Mouse (Mus musculus) B cell, adult 2 months (primary cell): ENCODE measurements around the gene Capn15.

Experiments
- DNase-seq, 2 experiments: peaks; one replicate each; pipeline ENCODE4 v3.0.0; 2022

Gene Capn15

DNA sequence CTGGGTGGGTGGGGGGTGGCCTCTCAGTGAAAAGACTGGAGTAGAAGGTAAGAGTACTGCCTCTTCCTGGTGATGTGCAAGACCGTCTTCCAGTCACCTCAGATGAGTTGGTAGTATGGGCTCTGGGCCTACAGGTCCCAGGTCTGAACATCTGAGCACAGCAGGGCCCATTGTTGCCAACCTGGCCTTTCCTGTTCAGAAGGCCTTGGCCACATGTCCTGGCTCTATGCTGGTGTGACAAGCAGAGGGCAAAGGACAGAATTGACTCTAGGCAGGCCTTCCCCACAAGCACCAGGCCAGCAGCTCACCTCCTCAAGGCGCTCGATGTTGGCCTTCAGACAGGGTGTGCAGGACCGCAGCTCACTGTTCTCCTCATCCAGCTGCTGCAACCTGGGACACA lies 6.7 kb upstream of the Capn15 start:
- no peak for DNase-seq

DNA sequence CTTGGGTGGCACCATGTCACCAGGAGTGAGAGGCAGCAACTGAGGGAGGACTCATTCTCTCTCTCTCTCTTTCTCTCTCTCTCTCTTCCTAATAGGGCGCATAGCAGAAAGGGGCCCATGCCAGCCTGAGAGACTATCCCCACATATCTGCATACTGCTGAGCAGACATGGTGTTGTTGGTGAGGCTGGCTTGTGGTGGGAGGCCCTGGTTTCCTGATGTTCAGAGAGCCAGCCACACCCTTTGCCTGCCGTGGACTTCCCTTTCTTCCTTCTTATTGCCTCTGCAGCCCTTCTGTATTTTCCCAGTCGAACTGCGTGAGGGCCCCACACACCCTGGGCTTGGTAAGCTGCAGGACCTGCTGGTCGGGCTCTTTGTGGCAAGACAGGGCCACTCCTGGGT lies 4.7 kb upstream of the Capn15 start:
- DNase-seq = no peak

DNA sequence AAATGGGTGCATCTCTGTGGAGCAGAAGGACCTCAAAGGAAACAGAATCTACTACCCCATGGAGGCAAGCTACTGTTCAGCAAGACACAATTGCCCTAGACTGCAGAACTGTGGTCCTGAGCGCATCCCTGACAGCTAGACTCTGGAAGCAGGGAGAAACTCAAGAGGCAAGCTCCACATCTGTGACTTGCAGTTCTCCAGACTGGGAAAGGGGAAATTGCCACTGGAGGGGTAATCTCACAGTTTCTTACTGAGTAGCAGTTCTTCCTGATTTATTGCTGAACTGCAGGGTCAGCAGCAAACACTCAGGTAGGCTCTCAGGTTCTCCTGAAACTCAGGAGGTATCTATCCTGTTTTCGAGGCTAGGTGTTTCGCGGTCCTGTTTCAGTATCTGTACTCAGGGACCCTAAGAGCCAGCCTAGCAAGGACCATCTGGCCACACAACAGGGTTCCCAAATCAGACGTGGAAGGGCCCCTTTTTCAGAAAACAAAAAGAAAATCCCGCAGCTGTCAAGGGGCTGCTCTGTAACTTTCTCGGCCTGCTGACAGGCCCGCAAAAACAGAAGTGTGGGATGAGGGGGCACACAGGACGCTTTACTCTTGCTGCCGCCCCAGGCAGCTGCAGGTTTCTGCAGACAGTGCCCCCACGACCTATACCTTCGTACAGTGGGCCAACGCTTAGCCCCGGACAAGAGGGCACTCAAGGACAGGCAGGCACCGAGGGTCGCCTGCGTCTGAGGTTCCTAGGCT lies 865 bp downstream of the Capn15 start:
- DNase-seq = peak in 1 of 2 experiments; percentile 31

- no peak for DNase-seq
These were observed 1.5 kb downstream of the Capn15 start for GRCm38 (mm10) chr17:25984066-25984465.

- no peak for DNase-seq
These were observed 2.7 kb downstream of the Capn15 start for GRCm38 (mm10) chr17:25982913-25983312.

GRCm38 (mm10) chr17:25980854-25981253 lies 4.7 kb downstream of the Capn15 start:
- no peak for DNase-seq

GRCm38 (mm10) chr17:25979829-25980738 lies 5.5 kb downstream of the Capn15 start:
- DNase-seq = no peak

DNA sequence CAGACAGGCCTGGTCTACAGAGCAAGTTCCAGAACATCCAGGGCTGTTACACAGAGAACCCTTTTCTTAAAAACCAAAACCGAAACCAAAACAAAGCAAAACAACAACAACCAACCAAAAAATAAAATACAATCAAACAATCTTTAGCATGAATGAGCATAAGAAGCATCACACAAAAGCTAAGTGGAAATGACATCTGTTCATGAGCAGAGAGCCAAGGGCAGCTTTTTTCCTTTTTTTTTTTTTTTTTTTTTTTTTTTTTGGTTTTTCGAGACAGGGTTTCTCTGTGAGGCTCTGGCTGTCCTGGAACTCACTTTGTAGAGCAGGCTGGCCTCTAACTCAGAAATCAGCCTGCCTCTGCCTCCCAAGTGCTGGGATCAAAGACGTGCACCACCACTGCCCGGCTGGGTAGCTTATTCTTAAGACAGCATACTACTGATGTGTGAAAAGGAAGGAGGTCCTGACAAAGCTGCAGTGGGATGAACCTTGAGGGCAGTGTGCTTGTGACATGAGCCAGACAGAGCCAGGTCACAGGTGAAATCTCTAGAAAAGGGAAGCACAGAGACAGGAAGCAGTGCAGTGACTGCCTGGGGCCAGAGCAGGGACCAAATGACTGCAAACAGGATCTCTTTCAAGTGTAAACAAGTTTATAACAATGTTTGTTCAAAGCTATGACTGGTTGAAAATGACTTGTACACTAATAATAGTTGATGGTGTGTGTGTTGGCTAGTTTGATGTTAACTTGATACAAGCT lies 14.5 kb downstream of the Capn15 start:
- DNase-seq = peak; percentile 26 to 29

- peak in 1 of 2 experiments; percentile 11 for DNase-seq
These were observed 15.1 kb downstream of the Capn15 start for GRCm38 (mm10) chr17:25970448-25970847.

- no peak for DNase-seq
These were observed 17.4 kb downstream of the Capn15 start for GRCm38 (mm10) chr17:25968176-25968575.

DNA sequence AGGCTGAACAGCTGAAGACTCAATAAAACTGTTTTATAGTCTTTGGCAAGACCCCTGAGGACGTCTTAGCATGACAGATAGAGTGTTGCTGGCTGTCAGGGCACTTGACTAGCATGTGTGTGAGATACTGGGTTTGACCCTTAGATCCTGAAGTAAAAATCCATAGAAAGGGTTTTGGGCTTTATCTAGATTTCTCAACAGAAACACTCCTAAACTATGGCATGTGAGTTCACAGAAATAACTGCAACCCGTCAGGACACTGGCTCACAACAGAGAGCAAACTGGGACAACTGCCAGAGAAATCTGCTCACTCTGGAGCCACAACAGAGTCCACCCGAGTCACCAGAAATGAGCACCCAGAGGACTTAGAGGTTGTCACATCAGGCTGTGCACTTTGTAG lies 17.9 kb downstream of the Capn15 start:
- no peak for DNase-seq

DNA sequence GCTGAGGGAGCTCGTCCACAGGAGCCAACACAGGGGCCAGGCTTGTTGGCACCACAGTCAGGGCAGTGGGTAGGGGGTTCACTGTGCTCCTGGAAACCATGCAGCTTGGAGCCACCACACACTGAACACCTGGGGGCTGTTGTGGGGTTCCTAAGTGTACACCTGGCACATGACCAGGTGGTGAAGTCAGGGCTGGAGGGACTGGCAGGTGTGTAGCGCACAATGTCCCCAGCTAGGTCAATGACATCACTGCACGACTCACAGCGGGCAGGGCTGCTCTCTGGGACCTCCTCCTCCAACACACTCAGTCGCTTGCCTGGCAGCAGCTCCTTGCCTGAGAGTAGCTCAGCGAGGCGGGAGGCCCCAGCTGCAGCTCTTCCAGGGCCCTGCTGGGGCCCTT lies 21.3 kb downstream of the Capn15 start:
- DNase-seq = no peak

GRCm38 (mm10) chr17:25962413-25962905 lies 23.1 kb downstream of the Capn15 start:
- no peak for DNase-seq

DNA sequence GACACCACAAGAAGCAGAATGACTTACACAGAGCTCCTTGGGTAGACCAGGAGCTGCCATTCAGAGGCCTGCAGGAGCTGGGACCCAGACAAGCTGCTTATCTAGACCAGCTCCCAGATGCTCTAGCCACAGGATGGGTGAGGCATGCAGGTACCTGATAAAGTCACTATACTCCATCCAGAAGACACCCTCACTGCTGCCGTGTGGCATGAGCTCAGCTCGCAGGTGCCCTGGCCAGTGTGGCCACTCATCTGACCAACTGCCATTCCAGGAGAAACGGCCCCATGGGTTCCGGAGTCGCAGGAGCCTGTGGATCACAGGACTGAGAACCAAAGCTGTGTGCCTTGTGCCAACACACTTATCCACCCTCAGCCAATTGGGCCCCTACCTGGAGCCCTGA lies 24.0 kb downstream of the Capn15 start:
- no peak for DNase-seq

DNA sequence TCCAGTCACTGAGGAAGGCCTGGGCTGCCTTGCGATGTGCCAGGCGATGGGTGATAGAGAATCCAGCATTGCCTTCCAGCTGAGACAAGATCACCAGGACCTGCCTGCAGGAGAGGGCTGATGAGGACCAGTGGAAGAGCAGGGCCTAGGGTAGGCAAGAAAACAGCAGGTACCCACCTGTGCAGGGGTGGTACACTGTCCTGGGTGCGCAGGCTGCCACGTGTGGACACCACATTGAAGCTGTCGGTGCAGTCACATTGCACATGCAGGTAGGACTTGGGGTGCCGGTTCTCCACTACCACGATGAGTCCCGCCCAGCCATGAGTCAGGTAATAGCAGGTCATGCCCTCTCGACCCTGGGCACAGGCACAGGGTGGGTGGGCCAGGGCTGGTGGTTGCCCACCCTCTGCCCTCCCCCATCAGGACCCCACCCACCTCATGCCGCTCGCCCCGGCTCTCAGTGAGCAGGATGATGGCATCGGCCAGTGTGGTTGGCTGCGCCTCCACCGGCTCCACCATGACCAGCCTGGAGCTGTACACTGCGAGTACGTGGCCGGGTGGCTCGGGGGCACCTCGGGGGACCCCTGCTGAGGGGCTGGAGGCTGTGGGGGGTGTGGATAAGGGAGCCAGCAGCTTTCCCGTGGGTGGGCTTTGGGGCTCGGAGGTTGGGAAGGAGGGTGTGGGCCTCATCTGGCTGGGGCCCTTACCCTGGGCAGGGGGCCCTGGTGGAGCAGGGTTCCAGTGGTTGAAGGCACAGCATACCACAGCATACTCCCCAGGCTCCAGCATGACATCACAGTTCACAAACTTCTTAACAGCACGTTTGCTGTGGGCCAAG lies 25.7 kb downstream of the Capn15 start:
- no peak for DNase-seq

- DNase-seq = no peak
These were observed 26.7 kb downstream of the Capn15 start for GRCm38 (mm10) chr17:25958771-25959494.

GRCm38 (mm10) chr17:25957586-25958051 lies 28.0 kb downstream of the Capn15 start:
- no peak for DNase-seq

DNA sequence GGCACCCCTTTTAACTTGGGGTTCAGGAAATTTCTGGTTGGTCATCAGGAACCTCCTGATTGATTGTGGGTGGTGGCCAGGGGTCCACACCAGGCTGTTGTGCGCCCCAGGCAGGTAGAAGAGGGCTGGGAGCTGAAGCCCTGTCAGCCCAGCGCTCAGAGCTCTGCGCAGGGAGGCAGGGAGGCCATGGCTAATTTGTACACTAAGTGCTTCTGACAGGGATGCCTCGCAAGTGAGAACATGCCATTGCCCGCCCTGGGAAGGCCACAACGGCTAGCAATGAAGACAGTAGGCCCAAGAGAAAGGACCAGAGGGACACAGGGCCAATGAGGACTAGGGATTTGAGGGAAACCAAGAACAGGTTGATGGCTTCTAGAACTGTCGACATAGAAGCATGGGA lies 29.0 kb downstream of the Capn15 start:
- no peak for DNase-seq

DNA sequence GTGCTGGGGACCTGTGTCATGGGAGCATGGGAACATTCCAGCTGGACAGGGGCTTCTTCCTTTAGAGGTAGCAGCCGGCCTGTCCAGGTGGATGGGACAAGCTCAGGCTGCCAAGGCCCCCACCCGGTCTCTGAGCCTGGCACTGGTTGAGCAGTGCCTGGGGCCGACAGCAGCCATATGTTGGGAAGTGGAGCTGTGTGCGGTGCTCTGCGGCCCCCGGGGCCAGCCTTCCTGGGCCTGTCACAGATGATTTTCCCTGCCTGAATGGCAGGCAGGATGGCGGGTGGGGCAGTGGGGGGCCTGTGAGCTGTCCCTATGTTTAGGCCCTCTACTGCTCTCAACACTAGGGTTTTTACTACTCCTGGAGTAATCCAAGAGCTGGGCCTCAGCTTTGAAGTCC lies 29.4 kb downstream of the Capn15 start:
- DNase-seq = no peak

DNA sequence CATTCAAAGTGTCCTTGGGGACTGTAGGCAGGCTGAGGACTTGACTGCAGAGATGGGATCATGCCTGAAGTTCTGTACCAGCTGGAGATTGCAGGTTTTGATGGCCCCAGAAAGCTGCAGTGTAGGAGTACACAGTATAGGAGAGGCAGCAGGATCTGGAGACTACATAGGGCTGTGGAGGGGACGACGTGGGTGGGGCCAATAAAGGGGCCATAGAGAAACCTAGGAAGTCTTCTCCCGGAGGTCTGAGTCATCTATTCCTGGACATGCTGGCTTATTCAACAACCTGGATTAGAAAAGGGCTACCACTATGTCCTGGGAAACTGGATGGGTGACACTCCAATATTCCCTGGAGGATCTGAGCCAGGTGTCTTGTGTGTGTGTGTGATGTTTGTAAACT lies 29.9 kb downstream of the Capn15 start:
- no peak for DNase-seq

DNA sequence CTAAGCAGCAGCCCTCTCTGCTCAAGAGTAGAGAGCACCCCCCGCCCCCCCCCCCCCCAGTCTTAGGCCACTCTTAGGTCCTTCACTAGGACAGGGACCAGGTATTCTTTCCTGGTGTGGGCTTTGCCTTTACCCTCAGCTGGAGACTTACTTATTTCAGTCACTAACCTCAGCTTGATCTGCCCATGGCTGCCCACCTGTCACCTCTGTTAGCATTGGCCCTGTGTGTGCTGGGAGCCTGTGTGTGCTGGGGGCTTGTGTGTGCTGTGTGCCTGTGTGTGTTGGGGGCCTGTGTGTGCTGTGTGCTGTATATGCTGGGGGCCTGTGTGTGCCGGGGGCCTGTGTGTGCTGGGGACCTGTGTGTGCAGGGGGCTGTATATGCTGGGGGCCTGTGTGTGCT lies 30.9 kb downstream of the Capn15 start:
- DNase-seq = no peak
